Mouse (Mus musculus) layer of hippocampus, postnatal 36 days (tissue): ENCODE results near the gene Vwa5a. TPM values are rescaled to one million over a fixed set of nuclear protein-coding genes. Genes with fewer than 3 reads are reported as not detected.

Experiments
- DNase-seq, 2 experiments: peaks; one replicate each; pipeline ENCODE4 v3.0.0; 2022
- total RNA-seq, 2 experiments: library from RNA; stranded (reverse); gene quantifications; 2 replicates each; pipeline ENCODE4 v1.2.3; 2021

Vwa5a gene
- 10 to 100 TPM in 1 of 2 experiments, 1 to 10 TPM in 1; 9.3 to 15.3 TPM for total RNA-seq

GRCm38 (mm10) chr9:38718102-38718501 is at the start of gene Vwa5a:
Vwa5a (plus strand) TSS chr9:38718268.
- DNase-seq: no peak

DNA sequence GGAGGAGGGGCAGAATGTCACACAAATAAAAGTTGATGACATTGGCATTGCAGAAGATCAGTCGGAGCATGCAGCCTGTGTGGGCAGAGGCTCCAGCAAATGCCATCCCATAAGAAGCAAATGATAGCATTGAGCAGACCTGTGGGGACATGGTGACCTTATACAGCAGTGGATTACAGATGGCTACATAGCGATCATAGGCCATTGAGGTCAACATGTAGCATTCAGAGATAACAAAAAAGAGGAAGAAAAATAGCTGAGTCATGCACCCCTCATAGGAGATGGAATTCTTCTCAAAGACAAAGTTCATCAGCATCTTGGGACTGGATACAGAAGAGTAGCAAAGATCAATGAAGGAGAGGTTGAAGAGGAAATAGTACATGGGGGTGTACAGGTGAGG is 45.2 kb upstream of the Vwa5a start:
- DNase-seq: no peak

- no peak for DNase-seq
Observed at GRCm38 (mm10) chr9:38674501-38674900, 43.6 kb upstream of the Vwa5a start, which contains the start of gene Olfr918. Olfr918 (minus strand) TSS chr9:38674601.

DNA sequence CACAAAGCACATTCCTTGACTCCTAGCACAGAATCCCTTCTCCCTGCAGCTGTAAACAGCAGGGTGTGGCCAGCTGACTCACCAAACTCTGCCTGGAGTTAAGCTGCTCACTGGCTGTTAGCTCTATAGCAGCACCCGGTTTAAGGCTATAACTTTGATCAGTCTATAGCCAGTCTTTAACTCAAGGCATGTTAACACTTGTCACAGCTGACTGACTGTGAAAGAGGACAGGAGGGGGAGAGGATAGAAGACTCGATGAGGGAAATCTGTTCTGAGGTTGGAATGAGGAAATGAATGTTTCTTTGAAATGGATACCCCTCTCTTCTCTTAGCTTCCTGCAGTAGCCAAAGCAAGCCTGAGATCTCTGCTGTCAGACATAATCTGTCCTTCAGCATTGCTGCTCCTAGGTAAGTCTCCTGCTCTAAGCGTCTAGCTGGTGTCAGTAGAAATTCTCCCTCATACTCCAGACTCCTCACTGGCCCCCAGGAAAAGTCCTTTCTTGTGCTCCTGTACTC is 916 bp downstream of the Vwa5a start:
- DNase-seq: no peak

GRCm38 (mm10) chr9:38724044-38724443 is 6.0 kb downstream of the Vwa5a start:
- DNase-seq: no peak

DNA sequence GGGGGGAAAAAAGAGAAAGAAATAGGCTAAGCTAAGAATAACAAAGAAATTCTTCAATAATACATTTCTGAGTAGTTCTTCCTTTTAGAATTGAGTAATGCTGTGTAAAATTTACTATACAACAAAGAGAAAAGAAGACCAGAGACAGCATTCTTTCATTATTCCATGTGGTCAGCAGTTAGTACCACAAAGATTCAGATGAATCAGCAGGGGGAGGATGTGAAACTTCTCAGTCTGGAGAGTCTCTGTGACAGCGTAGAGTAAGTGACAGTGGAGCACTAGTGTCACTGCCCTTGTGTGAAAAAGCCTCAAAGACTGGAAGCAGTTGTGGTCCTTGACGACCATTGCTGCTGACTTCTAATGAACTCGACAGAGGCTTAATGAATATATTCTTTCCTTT is 10.2 kb downstream of the Vwa5a start:
- no peak for DNase-seq

- no peak for DNase-seq
Observed at GRCm38 (mm10) chr9:38741408-38741807, 23.3 kb downstream of the Vwa5a start.

DNA sequence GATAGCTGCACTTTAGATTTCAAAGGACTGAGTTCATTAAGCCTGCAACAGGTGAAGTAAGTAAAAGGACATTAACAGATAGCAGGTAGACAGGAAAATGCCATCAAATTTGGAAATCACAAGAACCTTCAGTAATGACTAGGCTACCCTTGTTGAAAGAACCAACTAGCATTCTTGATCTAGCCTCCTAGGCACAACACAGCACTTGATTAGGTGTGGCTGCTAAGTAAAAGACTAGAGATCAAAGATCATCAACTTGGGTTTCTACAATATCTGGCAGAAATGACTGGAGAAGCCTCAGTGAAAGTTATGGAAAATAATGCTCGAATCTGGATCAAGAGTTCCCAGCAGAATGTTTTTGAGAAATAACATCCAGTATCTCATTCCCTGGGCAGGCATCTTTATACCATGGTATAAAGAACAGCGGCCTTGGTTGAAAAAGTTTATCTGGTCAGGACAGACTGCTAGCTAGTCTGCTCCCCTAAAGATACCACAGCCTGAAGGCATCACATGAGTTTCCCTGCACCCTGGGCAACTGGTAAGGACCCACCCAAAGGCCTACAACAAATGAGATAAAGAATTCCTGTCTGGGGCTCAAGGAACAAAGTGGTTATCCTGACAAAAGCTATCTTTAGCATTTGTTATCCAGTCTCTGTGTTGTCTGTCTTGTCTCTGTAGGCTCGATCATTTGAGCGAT is 26.7 kb downstream of the Vwa5a start:
- DNase-seq: no peak

- DNase-seq: no peak
Observed at GRCm38 (mm10) chr9:38751999-38752398, 33.9 kb downstream of the Vwa5a start, which contains the start of gene Olfr920. Olfr920 (plus strand) TSS chr9:38752299.

GRCm38 (mm10) chr9:38772768-38773167 is 54.7 kb downstream of the Vwa5a start, which contains the start of gene Olfr921:
Olfr921 (plus strand) TSS chr9:38773068.
- DNase-seq: no peak

- DNase-seq: no peak
Observed at GRCm38 (mm10) chr9:38792689-38793088, 74.6 kb downstream of the Vwa5a start.

Other genes with a start within 250 kb of the Vwa5a start
- not detected for gene Olfr905, start 247.2 kb upstream of the Vwa5a start, total RNA-seq
- gene Olfr906, start 231.2 kb upstream of the Vwa5a start, total RNA-seq: not detected
- gene Olfr907, start 222.5 kb upstream of the Vwa5a start, total RNA-seq: not detected
- gene Olfr911-ps1, start 196.7 kb upstream of the Vwa5a start, total RNA-seq: not detected
- gene Olfr910, start 180.4 kb upstream of the Vwa5a start, total RNA-seq: not detected
- not detected for gene Olfr912, start 138.1 kb upstream of the Vwa5a start, total RNA-seq
- gene Olfr913, start 125.5 kb upstream of the Vwa5a start, total RNA-seq: not detected
- gene Olfr914, start 113.2 kb upstream of the Vwa5a start, total RNA-seq: not detected
- not detected for gene Olfr916, start 58.4 kb upstream of the Vwa5a start, total RNA-seq
- not detected for gene Olfr917, start 52.4 kb upstream of the Vwa5a start, total RNA-seq
- not detected for gene Olfr918, start 43.7 kb upstream of the Vwa5a start, total RNA-seq
- gene Olfr919, start 14.6 kb upstream of the Vwa5a start, total RNA-seq: not detected
- under 1 TPM in 1 of 2 experiments, not detected in 1; 0.07 TPM for gene Olfr920, start 34.0 kb downstream of the Vwa5a start, total RNA-seq
- gene Olfr921, start 54.8 kb downstream of the Vwa5a start, total RNA-seq: not detected
- gene Olfr922, start 96.3 kb downstream of the Vwa5a start, total RNA-seq: not detected
- gene Olfr923, start 108.3 kb downstream of the Vwa5a start, total RNA-seq: not detected
- gene Olfr924, start 126.2 kb downstream of the Vwa5a start, total RNA-seq: not detected
- not detected for gene Olfr26, start 136.8 kb downstream of the Vwa5a start, total RNA-seq
- gene Olfr926, start 158.9 kb downstream of the Vwa5a start, total RNA-seq: not detected
- gene Olfr930, start 211.5 kb downstream of the Vwa5a start, total RNA-seq: not detected